Mouse (Mus musculus) erythroblast, embryonic 14.5 days (primary cell): ENCODE data around the gene Pknox2. TPM values are rescaled to one million over a fixed set of nuclear protein-coding genes. Genes with fewer than 3 reads are reported as not detected.

Experiments
- H3K27me3 ChIP-seq: 2 replicates; pipeline ENCODE4 v1.6.1; 2012; ENCODE audit warnings: inconsistent platforms; ENCODE audit not compliant: control insufficient read depth
- H3K36me3 ChIP-seq: 2 replicates; pipeline ENCODE4 v1.6.1; 2012; ENCODE audit warnings: mild to moderate bottlenecking, inconsistent platforms; ENCODE audit not compliant: control insufficient read depth
- H3K4me1 ChIP-seq: 2 replicates; pipeline ENCODE4 v1.6.1; 2012; ENCODE audit warnings: inconsistent platforms; ENCODE audit not compliant: control insufficient read depth
- H3K4me3 ChIP-seq: replicated peaks from 2 replicates; pipeline ENCODE3; 2012; ENCODE audit warnings: moderate library complexity, mild to moderate bottlenecking, inconsistent platforms
- H3K9me3 ChIP-seq: 2 replicates; pipeline ENCODE4 v1.6.1; 2012; ENCODE audit warnings: low read length, inconsistent platforms, mixed read lengths; ENCODE audit not compliant: control insufficient read depth
- GATA1 ChIP-seq: IDR thresholded peaks from 2 replicates; pipeline ENCODE4 v1.6.1; 2012; ENCODE audit warnings: low read length, inconsistent platforms, mixed read lengths
- TAL1 ChIP-seq: IDR thresholded peaks from 3 replicates; pipeline ENCODE4 v1.6.1; 2012; ENCODE audit warnings: low read length, inconsistent platforms, mixed read lengths
- polyA plus RNA-seq: library from polyadenylated mRNA; stranded (reverse); fragments of >175 nt; gene quantifications from 2 replicates; pipeline ENCODE4 v1.2.3, GENCODE M21; 2012

Pknox2 gene
- polyA plus RNA-seq: not detected in 2 replicates

GRCm38 (mm10) chr9:37147359-37147685, at the start of gene Pknox2:
Pknox2 (minus strand) TSS chr9:37147407.
- TF ChIP-seq TAL1: no peak
- TF ChIP-seq GATA1: no peak
- H3K9me3 ChIP-seq: no peaks in the 10 kb centered on the region
- H3K36me3 ChIP-seq: no peaks in the 10 kb centered on the region
- H3K27me3 ChIP-seq: peaks cover 64% of the 10 kb centered on the region
- no peaks in the 10 kb centered on the region for H3K4me1 ChIP-seq
- H3K4me3 ChIP-seq: peak within 1 kb of the TSS; percentile 40

- TF ChIP-seq GATA1 (no peak), TAL1 (no peak)
- Histone ChIP-seq H3K4me3 (no peak overlapping the region), H3K36me3 (no peaks in the 10 kb centered on the region), H3K27me3 (no peaks in the 10 kb centered on the region), H3K4me1 (no peaks in the 10 kb centered on the region), H3K9me3 (no peaks in the 10 kb centered on the region)
Observed at GRCm38 (mm10) chr9:37188024-37188423, 40.8 kb upstream of the Pknox2 start.

GRCm38 (mm10) chr9:37187407-37187806, 40.2 kb upstream of the Pknox2 start:
- H3K4me1 ChIP-seq: no peaks in the 10 kb centered on the region
- no peak overlapping the region for H3K4me3 ChIP-seq
- TF ChIP-seq TAL1 (no peak), GATA1 (no peak)
- H3K9me3 ChIP-seq: no peaks in the 10 kb centered on the region
- H3K27me3 ChIP-seq: no peaks in the 10 kb centered on the region
- no peaks in the 10 kb centered on the region for H3K36me3 ChIP-seq

- H3K9me3 ChIP-seq: no peaks in the 10 kb centered on the region
- H3K27me3 ChIP-seq: no peaks in the 10 kb centered on the region
- no peaks in the 10 kb centered on the region for H3K36me3 ChIP-seq
- TF ChIP-seq GATA1: no peak
- TF ChIP-seq TAL1: no peak
- H3K4me3 ChIP-seq: no peak overlapping the region
- H3K4me1 ChIP-seq: no peaks in the 10 kb centered on the region
Observed at GRCm38 (mm10) chr9:37183176-37183575, 36.0 kb upstream of the Pknox2 start.

GRCm38 (mm10) chr9:37181596-37181995, 34.4 kb upstream of the Pknox2 start:
- H3K4me3 ChIP-seq: no peak overlapping the region
- no peaks in the 10 kb centered on the region for H3K27me3 ChIP-seq
- no peaks in the 10 kb centered on the region for H3K9me3 ChIP-seq
- H3K36me3 ChIP-seq: no peaks in the 10 kb centered on the region
- TF ChIP-seq TAL1 (no peak), GATA1 (no peak)
- no peaks in the 10 kb centered on the region for H3K4me1 ChIP-seq

- Histone ChIP-seq H3K36me3 (no peaks in the 10 kb centered on the region), H3K4me1 (no peaks in the 10 kb centered on the region), H3K4me3 (no peak overlapping the region), H3K9me3 (no peaks in the 10 kb centered on the region), H3K27me3 (no peaks in the 10 kb centered on the region)
- no peak for TF ChIP-seq GATA1
- no peak for TF ChIP-seq TAL1
Observed at GRCm38 (mm10) chr9:37179596-37179995, 32.4 kb upstream of the Pknox2 start.

- H3K4me3 ChIP-seq: no peak overlapping the region
- no peaks in the 10 kb centered on the region for H3K4me1 ChIP-seq
- TF ChIP-seq GATA1 (no peak), TAL1 (no peak)
- no peaks in the 10 kb centered on the region for H3K9me3 ChIP-seq
- H3K27me3 ChIP-seq: no peaks in the 10 kb centered on the region
- no peaks in the 10 kb centered on the region for H3K36me3 ChIP-seq
Observed at GRCm38 (mm10) chr9:37178911-37179310, 31.7 kb upstream of the Pknox2 start.

- H3K4me3 ChIP-seq: no peak overlapping the region
- H3K4me1 ChIP-seq: no peaks in the 10 kb centered on the region
- TF ChIP-seq TAL1: no peak
- TF ChIP-seq GATA1: no peak
- no peaks in the 10 kb centered on the region for H3K27me3 ChIP-seq
- H3K36me3 ChIP-seq: no peaks in the 10 kb centered on the region
- H3K9me3 ChIP-seq: no peaks in the 10 kb centered on the region
Observed at GRCm38 (mm10) chr9:37177551-37177950, 30.3 kb upstream of the Pknox2 start.

- H3K27me3 ChIP-seq: no peaks in the 10 kb centered on the region
- no peaks in the 10 kb centered on the region for H3K9me3 ChIP-seq
- H3K4me1 ChIP-seq: no peaks in the 10 kb centered on the region
- no peak overlapping the region for H3K4me3 ChIP-seq
- H3K36me3 ChIP-seq: no peaks in the 10 kb centered on the region
- TF ChIP-seq GATA1 (no peak), TAL1 (no peak)
Observed at GRCm38 (mm10) chr9:37177107-37177506, 29.9 kb upstream of the Pknox2 start.

GRCm38 (mm10) chr9:37176002-37176401, 28.8 kb upstream of the Pknox2 start:
- TF ChIP-seq TAL1 (no peak), GATA1 (no peak)
- no peaks in the 10 kb centered on the region for H3K4me1 ChIP-seq
- H3K9me3 ChIP-seq: no peaks in the 10 kb centered on the region
- H3K36me3 ChIP-seq: no peaks in the 10 kb centered on the region
- H3K27me3 ChIP-seq: no peaks in the 10 kb centered on the region
- H3K4me3 ChIP-seq: no peak overlapping the region
